Mouse (Mus musculus) cerebellum, adult 9-10 months (tissue): ENCODE results near the gene Uck2.
A peak's percentile ranks its signal among the peaks of the same experiment; 100 is the strongest.

ENCODE experiments used
- DNase-seq: peaks from one replicate; pipeline ENCODE4 v3.0.0; 2022

Gene Uck2

DNA sequence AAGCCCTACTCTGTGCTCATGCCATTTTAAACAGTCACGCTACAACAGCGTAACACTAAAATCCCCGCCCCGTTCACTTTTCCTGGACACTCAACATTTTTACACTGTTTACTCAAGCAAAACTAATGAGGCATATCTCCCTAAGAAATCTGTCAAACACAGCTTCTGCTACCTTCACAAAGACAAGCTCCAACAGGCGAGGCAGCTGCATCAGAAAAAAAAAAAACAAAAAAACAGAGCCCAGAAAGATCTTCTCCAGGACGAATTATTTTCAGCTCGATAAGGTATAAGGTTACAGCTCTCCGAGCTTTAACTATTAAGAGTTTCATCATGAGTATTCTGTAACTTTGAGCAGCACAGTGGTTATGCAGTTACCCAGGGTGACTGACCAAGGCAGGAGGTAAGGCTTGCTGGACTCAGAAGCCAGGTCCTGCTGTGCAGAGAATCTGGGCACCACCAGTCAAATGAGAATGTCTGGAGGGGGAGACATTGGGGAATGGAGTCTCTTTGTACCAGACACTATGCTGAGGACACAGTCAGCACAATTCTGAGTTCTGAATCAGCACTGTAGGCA lies 79.9 kb downstream of the Uck2 start:
- no peak for DNase-seq

DNA sequence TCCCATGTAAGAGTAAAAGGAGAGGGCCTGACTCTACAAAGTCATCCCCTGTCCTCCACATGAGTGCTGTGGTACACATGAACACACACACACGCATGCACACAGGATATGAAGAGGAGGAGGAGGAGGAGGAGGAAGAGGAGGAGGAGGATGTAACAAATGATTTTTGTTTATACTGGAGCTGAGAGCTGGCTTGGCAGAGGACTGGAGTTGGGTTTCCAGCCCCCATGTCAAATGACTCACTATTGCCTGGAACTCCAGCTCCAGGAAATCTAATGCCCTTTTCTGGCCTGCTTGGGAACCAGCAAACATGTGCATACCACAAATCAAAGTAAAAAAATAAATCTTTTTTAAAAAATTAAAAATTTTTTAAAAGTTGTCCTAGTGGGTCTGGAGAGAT lies 80.7 kb downstream of the Uck2 start:
- no peak for DNase-seq

GRCm38 (mm10) chr1:167194766-167195165 lies 90.4 kb downstream of the Uck2 start:
- DNase-seq: peak; percentile 83

DNA sequence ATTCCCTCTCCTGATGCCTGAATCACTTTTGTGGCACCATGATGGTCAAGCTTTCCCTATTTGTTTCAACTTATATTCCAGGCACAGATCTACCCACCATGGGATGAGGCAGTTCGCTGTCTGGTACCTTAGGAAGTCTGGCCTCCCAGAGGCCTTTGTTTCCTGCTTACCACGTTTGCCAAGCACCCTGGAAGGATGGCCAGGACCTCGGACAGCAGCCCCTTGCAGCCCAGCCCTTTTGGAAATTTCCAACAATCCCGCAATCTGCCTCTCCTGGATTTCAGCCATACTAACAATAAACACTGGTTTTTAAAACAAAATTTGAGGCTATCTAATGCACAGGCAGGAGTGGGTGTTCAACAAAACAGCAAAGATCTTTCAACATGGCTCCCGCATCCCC lies 97.3 kb downstream of the Uck2 start:
- no peak for DNase-seq

- DNase-seq: no peak
Measured at GRCm38 (mm10) chr1:167181919-167182616, 103.1 kb downstream of the Uck2 start.
